Mouse (Mus musculus) lung, embryonic 14.5 days (tissue): ENCODE measurements around the gene Tnnc1. TPM values are rescaled to one million over a fixed set of nuclear protein-coding genes. Genes with fewer than 3 reads are reported as not detected.

Experiments
- ATAC-seq: fragments of 200-750 bp; cut with Nextera tagmentation; 2 replicates; pipeline ENCODE4 v1.8.0; 2017; ENCODE audit warnings: mild to moderate bottlenecking, moderate TSS enrichment, moderate library complexity; ENCODE audit not compliant: insufficient read depth
- DNase-seq: peaks from one replicate; pipeline ENCODE4 v3.0.0-alpha.2; 2015
- H3K27ac ChIP-seq: fragments of 300-500 bp; sonication (generic); 2 replicates; pipeline ENCODE4 v1.5.1; 2014; ENCODE audit warnings: low read depth, mild to moderate bottlenecking, moderate library complexity
- H3K27me3 ChIP-seq: fragments of 300-500 bp; sonication (generic); 2 replicates; pipeline ENCODE4 v1.6.1; 2014; ENCODE audit warnings: low read length, control low read depth; ENCODE audit not compliant: insufficient read depth
- H3K36me3 ChIP-seq: fragments of 300-500 bp; sonication (generic); 2 replicates; pipeline ENCODE4 v1.6.1; 2014; ENCODE audit warnings: control low read depth; ENCODE audit not compliant: insufficient read depth
- H3K4me1 ChIP-seq: fragments of 300-500 bp; sonication (generic); 2 replicates; pipeline ENCODE4 v1.6.1; 2014; ENCODE audit warnings: antibody characterized with exemption, control low read depth; ENCODE audit not compliant: insufficient read depth
- H3K4me2 ChIP-seq: fragments of 300-500 bp; sonication (generic); 2 replicates; pipeline ENCODE4 v1.6.1; 2014; ENCODE audit warnings: mild to moderate bottlenecking
- H3K4me3 ChIP-seq: fragments of 300-500 bp; sonication (generic); 2 replicates; pipeline ENCODE4 v1.5.1; 2014; ENCODE audit warnings: low read depth, low read length
- H3K9ac ChIP-seq: fragments of 300-500 bp; sonication (generic); 2 replicates; pipeline ENCODE4 v1.6.1; 2014
- H3K9me3 ChIP-seq: fragments of 300-500 bp; sonication (generic); 2 replicates; pipeline ENCODE4 v1.6.1; 2016; ENCODE audit warnings: low read depth, low read length, control low read depth
- CTCF ChIP-seq: IDR thresholded peaks from 2 replicates; pipeline ENCODE4 v1.5.1; 2016; ENCODE audit warnings: antibody characterized with exemption, low read depth
- WGBS: fragments of 180-500 bp; shearing (Covaris S2); extraction: QIAGEN DNeasy Blood & Tissue Kit; methylation state at CpG from one replicate; pipeline ENCODE4 v1.1.7; 2014; 5-methylcytosine and 5-hydroxymethylcytosine counted together
- polyA plus RNA-seq: library from polyadenylated mRNA; unstranded; fragments of >200 nt; fragmentation: Nextera tagmentation; extraction: Ambion mirVana; gene quantifications from 2 replicates; pipeline ENCODE4 v1.2.1, GENCODE M21; 2014

Tnnc1 gene
- polyA plus RNA-seq, 1 experiment from 2014 or later = 5.1 TPM

- no peaks in the 10 kb centered on the region for H3K9me3 ChIP-seq
- no peaks in the 10 kb centered on the region for H3K36me3 ChIP-seq
- 54% methylated on average over 8 of the region's 8 CpGs for WGBS
- no peak for TF ChIP-seq CTCF
- H3K9ac ChIP-seq = no peak overlapping the region
- no peaks in the 10 kb centered on the region for H3K27me3 ChIP-seq
- ATAC-seq (no peak), DNase-seq (no peak)
- H3K4me2 ChIP-seq = no peak overlapping the region
- H3K4me3 ChIP-seq = no peak overlapping the region
- no peak overlapping the region for H3K27ac ChIP-seq
- peaks cover 8% of the 10 kb centered on the region; the same call in 1 of the 2 replicates for H3K4me1 ChIP-seq
Measured at GRCm38 (mm10) chr14:31213868-31214267, 5.8 kb downstream of the Tnnc1 start.

- WGBS = 57% methylated on average over 3 of the region's 3 CpGs
- no peak overlapping the region for H3K4me3 ChIP-seq
- no peak for ATAC-seq
Measured at GRCm38 (mm10) chr14:31214684-31215083, 6.6 kb downstream of the Tnnc1 start.

GRCm38 (mm10) chr14:31215157-31216002, 7.3 kb downstream of the Tnnc1 start:
- Histone ChIP-seq H3K4me1 (peaks cover 8% of the 10 kb centered on the region; the same call in 1 of the 2 replicates), H3K27ac (0 out of 2 replicates have a peak overlapping the region, but pooled peaks have one; percentile 30), H3K27me3 (no peaks in the 10 kb centered on the region), H3K9me3 (no peaks in the 10 kb centered on the region), H3K4me3 (no peak overlapping the region), H3K4me2 (0 out of 2 replicates have a peak overlapping the region, but pooled peaks have one; percentile 20), H3K9ac (peak overlapping the region; percentile 36; the same call in 1 of the 2 replicates), H3K36me3 (no peaks in the 10 kb centered on the region)
- ATAC-seq (peak; percentile 44; the same call in 1 of the 2 replicates), DNase-seq (peak; percentile 83)
- peak; percentile 96 for TF ChIP-seq CTCF
- 28% methylated on average over 15 of the region's 15 CpGs for WGBS

More at GRCm38 (mm10) chr14:31214684-31215083, 6.6 kb downstream of the Tnnc1 start:
- Histone ChIP-seq H3K4me1 (peaks cover 8% of the 10 kb centered on the region; the same call in 1 of the 2 replicates), H3K27me3 (no peaks in the 10 kb centered on the region), H3K36me3 (no peaks in the 10 kb centered on the region), H3K4me2 (no peak overlapping the region), H3K9me3 (no peaks in the 10 kb centered on the region), H3K9ac (no peak overlapping the region), H3K27ac (no peak overlapping the region)
- no peak for TF ChIP-seq CTCF
- DNase-seq = no peak

DNA sequence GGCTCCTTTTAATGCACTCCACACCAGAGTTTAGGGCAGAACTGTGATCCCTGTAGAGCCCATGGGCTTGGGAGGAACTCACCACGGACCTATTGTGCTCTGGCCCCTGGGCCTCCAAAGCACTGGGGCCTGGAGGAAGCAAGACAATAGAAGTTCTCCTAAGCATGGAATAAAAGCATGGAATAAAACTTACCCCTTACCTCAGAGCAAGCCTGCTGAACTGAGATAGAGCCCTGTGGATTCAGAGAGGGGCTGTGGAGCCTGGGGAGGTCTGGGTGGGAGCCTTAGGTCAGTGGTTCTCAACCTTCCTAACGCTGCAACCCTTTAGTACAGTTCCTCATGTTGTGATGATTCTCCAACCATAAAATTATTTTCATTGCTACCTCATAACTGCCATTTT, 8.7 kb downstream of the Tnnc1 start, which contains the start of gene Nisch:
Gene Nisch, minus strand, starts transcription at position 101 of the 400 bp plus-strand sequence.
- H3K27me3 ChIP-seq = no peaks in the 10 kb centered on the region
- DNase-seq = no peak
- H3K36me3 ChIP-seq = no peaks in the 10 kb centered on the region
- H3K4me2 ChIP-seq = peak within 1 kb of the TSS; percentile 45
- peak within 1 kb of the TSS; percentile 8; the same call in 1 of the 2 replicates for H3K4me3 ChIP-seq
- H3K9ac ChIP-seq = peak within 1 kb of the TSS; percentile 36; the same call in 1 of the 2 replicates
- H3K4me1 ChIP-seq = peaks cover 8% of the 10 kb centered on the region; the same call in 1 of the 2 replicates
- no peak for TF ChIP-seq CTCF
- no peak for ATAC-seq
- peak within 1 kb of the TSS; percentile 30; the same call in 1 of the 2 replicates for H3K27ac ChIP-seq
- no peaks in the 10 kb centered on the region for H3K9me3 ChIP-seq
- WGBS = 63% methylated on average over 2 of the region's 2 CpGs

GRCm38 (mm10) chr14:31217666-31218065, 9.6 kb downstream of the Tnnc1 start, which contains the start of gene Sema3g:
Sema3g (plus strand) TSS chr14:31217860.
- DNase-seq = peak; percentile 81
- Histone ChIP-seq H3K27ac (no peak within 1 kb of the TSS; the same call in 1 of the 2 replicates), H3K27me3 (no peaks in the 10 kb centered on the region), H3K4me3 (peak within 1 kb of the TSS; percentile 8; the same call in 1 of the 2 replicates), H3K4me2 (peak within 1 kb of the TSS; percentile 45), H3K9ac (peak within 1 kb of the TSS; percentile 3; the same call in 1 of the 2 replicates), H3K36me3 (no peaks in the 10 kb centered on the region), H3K9me3 (no peaks in the 10 kb centered on the region), H3K4me1 (peaks cover 8% of the 10 kb centered on the region; the same call in 1 of the 2 replicates)
- WGBS = 9% methylated on average over 11 of the region's 11 CpGs
- peak; percentile 76 for ATAC-seq
- TF ChIP-seq CTCF = peak; percentile 87

DNA sequence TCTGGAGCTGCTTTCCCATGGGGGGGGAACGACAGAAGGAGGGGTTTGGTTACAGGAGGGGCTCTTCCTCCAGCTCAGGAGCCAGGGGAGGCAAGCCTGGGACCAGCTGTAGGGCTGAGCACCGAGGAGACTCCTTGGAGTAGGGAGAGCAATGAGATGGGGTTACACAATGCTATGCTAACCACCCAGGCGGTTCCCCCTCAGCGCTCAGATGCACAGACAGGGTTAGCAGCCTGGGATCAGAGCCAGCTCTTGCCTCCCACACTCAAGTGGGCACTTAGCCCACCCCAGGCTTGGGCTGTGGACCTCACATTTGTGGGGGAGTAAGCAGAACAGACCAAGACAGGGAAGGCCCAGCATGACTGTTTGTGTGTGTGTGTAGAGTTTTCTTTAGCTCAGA, 18.9 kb downstream of the Tnnc1 start:
- H3K27me3 ChIP-seq = no peaks in the 10 kb centered on the region
- peak overlapping the region; percentile 65 for H3K27ac ChIP-seq
- H3K4me1 ChIP-seq = peaks cover 6% of the 10 kb centered on the region
- TF ChIP-seq CTCF = no peak
- peak; percentile 93 for ATAC-seq
- H3K4me3 ChIP-seq = no peak overlapping the region
- peak; percentile 85 for DNase-seq
- WGBS = 38% methylated on average over 4 of the region's 4 CpGs
- no peak overlapping the region for H3K4me2 ChIP-seq
- H3K36me3 ChIP-seq = no peaks in the 10 kb centered on the region
- no peak overlapping the region for H3K9ac ChIP-seq
- H3K9me3 ChIP-seq = no peaks in the 10 kb centered on the region

DNA sequence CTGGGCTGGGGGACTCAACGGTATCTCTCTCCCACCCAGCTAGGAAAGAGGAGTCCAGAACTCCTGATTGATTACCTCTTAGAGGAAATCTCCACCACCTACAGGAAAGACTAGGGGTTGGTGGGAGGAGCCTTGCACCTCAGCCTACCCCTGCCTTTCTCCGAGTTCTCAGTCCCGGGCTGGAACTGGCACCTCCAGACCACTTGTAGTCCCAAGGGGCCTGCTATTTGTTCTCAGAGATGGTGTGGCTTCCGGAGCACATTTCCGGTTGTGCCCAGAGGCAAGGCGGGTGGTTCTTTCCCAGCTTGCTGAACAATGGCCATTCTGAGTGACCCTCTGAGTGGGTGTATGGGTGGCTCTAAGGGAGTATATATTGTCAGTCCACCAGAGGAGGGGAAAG, 20.1 kb downstream of the Tnnc1 start:
- no peak overlapping the region for H3K27ac ChIP-seq
- H3K4me1 ChIP-seq = peaks cover 6% of the 10 kb centered on the region
- WGBS = 47% methylated on average over 6 of the region's 6 CpGs
- DNase-seq = no peak
- no peak overlapping the region for H3K4me2 ChIP-seq
- no peaks in the 10 kb centered on the region for H3K9me3 ChIP-seq
- no peaks in the 10 kb centered on the region for H3K36me3 ChIP-seq
- H3K4me3 ChIP-seq = no peak overlapping the region
- ATAC-seq = no peak
- no peaks in the 10 kb centered on the region for H3K27me3 ChIP-seq
- no peak for TF ChIP-seq CTCF
- H3K9ac ChIP-seq = no peak overlapping the region
